Mouse (Mus musculus) cerebellum, adult 2 months (tissue): ENCODE measurements around the gene Svs5.

Experiments used
- CTCF ChIP-seq: fragments of 200-500 bp; IDR thresholded peaks from 2 replicates; pipeline ENCODE4 v1.5.1; 2011; ENCODE audit warnings: low read depth, mild to moderate bottlenecking, control low read depth, low read length, moderate library complexity, borderline replicate concordance; ENCODE audit not compliant: insufficient read depth
- POLR2A ChIP-seq: fragments of 200-500 bp; IDR thresholded peaks from 2 replicates; pipeline ENCODE4 v1.6.1; 2011; ENCODE audit warnings: low read length, control low read depth, borderline replicate concordance; ENCODE audit not compliant: insufficient read depth

- TF ChIP-seq POLR2A: no peak
- TF ChIP-seq CTCF: no peak
These were observed 50.4 kb downstream of the Svs5 start for GRCm38 (mm10) chr2:164382971-164383370.
